ENCODE assay signal across 8 mouse cellular contexts in genomic region chr1:55161895-55162294, GRCm38 (mm10). TPM values are rescaled to one million over a fixed set of nuclear protein-coding genes. Genes with fewer than 3 reads are reported as not detected.
DNase-seq lines count a peak whose midpoint lies in the region; ATAC-seq and TF ChIP-seq lines count a peak whose summit lies in the region.

No protein-coding gene starts in this region.

- peak; percentile 13 for DNase-seq in cerebellum, adult 11-12 months
- DNase-seq in spleen, adult 2 months (ENCODE audit: low read depth in 1 of 2, low spot score in 2 of 2) = no peak
- no peak for DNase-seq in spleen, postnatal 36 days (ENCODE audit: low spot score in 2 of 2)
- peak; percentile 90 for DNase-seq in midbrain, embryonic 11.5 days (ENCODE audit: low spot score, missing footprints)
- no peak for DNase-seq in left cerebral cortex, adult 11 months (ENCODE audit: low spot score)

- ATAC-seq in cerebellum, adult (ENCODE audit: insufficient number of reproducible peaks, low FRiP score, low TSS enrichment) = no peak
- ATAC-seq in forebrain, embryonic 16.5 days = peak; percentile 32; the same call in 1 of the 2 replicates
- ATAC-seq in midbrain, embryonic 11.5 days (ENCODE audit: low FRiP score) = peak; percentile 38
- no peak for ATAC-seq in frontal cortex, adult (ENCODE audit: low TSS enrichment)

- H3K9ac ChIP-seq in forebrain, embryonic 16.5 days (replicated peaks; ENCODE audit: low read depth, low read length) = no peak overlapping the region
- H3K9ac ChIP-seq in midbrain, embryonic 11.5 days (ENCODE audit: low read length) = no peak overlapping the region

- no peak overlapping the region for H3K4me3 ChIP-seq in spleen, adult 2 months (ENCODE audit: extremely low read depth, insufficient read depth, insufficient read length)
- no peak overlapping the region for H3K4me3 ChIP-seq in forebrain, embryonic 16.5 days (replicated peaks; ENCODE audit: low read length)
- no peak overlapping the region for H3K4me3 ChIP-seq in midbrain, embryonic 11.5 days (ENCODE audit: low read depth, low read length)

- 80% methylated on average over 7 of the region's 7 CpGs for WGBS in spleen, adult 2 months
- 59% methylated on average over 7 of the region's 7 CpGs for WGBS in forebrain, embryonic 16.5 days
- WGBS in midbrain, embryonic 11.5 days = 69% methylated on average over 7 of the region's 7 CpGs

- peak; percentile 50; the same call in 1 of the 2 replicates for TF ChIP-seq CTCF in spleen, adult 2 months (IDR thresholded peaks at IDR 0.05; ENCODE audit: extremely low read depth, insufficient read depth, insufficient read length, insufficient replicate concordance)

- H3K9me3 ChIP-seq in forebrain, embryonic 16.5 days (ENCODE audit: control insufficient read depth, low read length) = no peaks in the 10 kb centered on the region
- H3K9me3 ChIP-seq in midbrain, embryonic 11.5 days (ENCODE audit: control insufficient read depth, low read length) = no peaks in the 10 kb centered on the region

- no peaks in the 10 kb centered on the region for H3K27me3 ChIP-seq in spleen, adult 2 months (ENCODE audit: control insufficient read depth, insufficient read depth, low read length)
- no peaks in the 10 kb centered on the region for H3K27me3 ChIP-seq in forebrain, embryonic 16.5 days (replicated peaks; ENCODE audit: control insufficient read depth, insufficient read depth, low read length)
- no peaks in the 10 kb centered on the region for H3K27me3 ChIP-seq in midbrain, embryonic 11.5 days (ENCODE audit: control insufficient read depth, insufficient read depth, low read length)

- peaks cover 2% of the 10 kb centered on the region; the same call in 1 of the 2 replicates for H3K36me3 ChIP-seq in spleen, adult 2 months (ENCODE audit: control insufficient read depth, insufficient read depth, low read length)
- no peaks in the 10 kb centered on the region; the same call in 1 of the 2 replicates for H3K36me3 ChIP-seq in forebrain, embryonic 16.5 days (ENCODE audit: control insufficient read depth, insufficient read depth)
- no peaks in the 10 kb centered on the region; the same call in 1 of the 2 replicates for H3K36me3 ChIP-seq in midbrain, embryonic 11.5 days (ENCODE audit: control insufficient read depth, insufficient read depth, low read length)

- no peak overlapping the region for H3K27ac ChIP-seq in spleen, adult 2 months (ENCODE audit: insufficient read depth, low read length)
- no peak overlapping the region; the same call in 1 of the 2 replicates for H3K27ac ChIP-seq in forebrain, embryonic 16.5 days (ENCODE audit: low read length)
- no peak overlapping the region for H3K27ac ChIP-seq in midbrain, embryonic 11.5 days (ENCODE audit: low read depth, low read length)

- no peaks in the 10 kb centered on the region for H3K4me1 ChIP-seq in spleen, adult 2 months (ENCODE audit: control insufficient read depth, insufficient read depth, insufficient read length)
- no peaks in the 10 kb centered on the region for H3K4me1 ChIP-seq in forebrain, embryonic 16.5 days (replicated peaks; ENCODE audit: control insufficient read depth, insufficient read depth, low read length)
- no peaks in the 10 kb centered on the region for H3K4me1 ChIP-seq in midbrain, embryonic 11.5 days (ENCODE audit: control insufficient read depth, insufficient read depth, low read length)

- H3K4me2 ChIP-seq in forebrain, embryonic 16.5 days (ENCODE audit: low read length) = no peak overlapping the region
- H3K4me2 ChIP-seq in midbrain, embryonic 11.5 days = no peak overlapping the region

- TF ChIP-seq POLR2A in spleen, adult 2 months (IDR thresholded peaks at IDR 0.05; ENCODE audit: low read depth, low read length) = no peak

RNA-seq across cellular contexts. Expression of gene Mob4, which starts 30.9 kb away (rescaled TPM):
- polyA plus RNA-seq in spleen, adult 2 months (2012; rRNA removed) = 3.5 and 3.9 TPM in 2 replicates
- 194 and 201 TPM in 2 replicates for polyA plus RNA-seq in forebrain, embryonic 16.5 days (2015; fragmentation: Nextera tagmentation; extraction: Ambion mirVana)
- 148 and 177 TPM in 2 replicates for polyA plus RNA-seq in midbrain, embryonic 11.5 days (2014; fragmentation: Nextera tagmentation; extraction: Ambion mirVana)

Comparison
In these comparisons a context has a peak if more than half of its experiments do, and no peak if none do; other contexts are left out.
1. DNase-seq: peak in cerebellum, adult 11-12 months (single experiment) and midbrain, embryonic 11.5 days (single experiment); none in spleen, adult 2 months (0 of 2), spleen, postnatal 36 days (0 of 2) and left cerebral cortex, adult 11 months (single experiment).
2. ATAC-seq: peak in forebrain, embryonic 16.5 days (single experiment) and midbrain, embryonic 11.5 days (single experiment); none in cerebellum, adult (single experiment) and frontal cortex, adult (single experiment).
3. RNA of gene Mob4, which starts 30.9 kb away (polyA plus RNA-seq): 194 to 201 TPM in forebrain, embryonic 16.5 days and 148 to 177 TPM in midbrain, embryonic 11.5 days; 3.5 to 3.9 TPM in spleen, adult 2 months; every median in the first group is over 10 times any median in the second.